Mouse (Mus musculus) adrenal gland, postnatal 14 days (tissue): ENCODE measurements around the gene Clec16a. TPM values are rescaled to one million over a fixed set of nuclear protein-coding genes. Genes with fewer than 3 reads are reported as not detected.

Experiments
- DNase-seq: peaks from one replicate; pipeline ENCODE4 v3.0.0; 2021; ENCODE audit warnings: mixed read lengths
- long read RNA-seq, 2 experiments: library from polyadenylated mRNA; stranded (forward); transcript quantifications; one replicate each; pipeline ENCODE4 v2.0.0; 2021
- total RNA-seq: library from RNA; stranded (reverse); gene quantifications from 2 replicates; pipeline ENCODE4 v1.2.3, GENCODE M21; 2021

Clec16a gene
- 37.0 and 42.8 TPM in 2 replicates for total RNA-seq
- long read RNA-seq, experiment 1, partial matches to known transcripts = 8 of 28 reads
- long read RNA-seq, experiment 1, other reads (novel, unspliced or antisense) = 20 of 28 reads
- long read RNA-seq, experiment 2, partial matches to known transcripts = 8 of 14 reads
- long read RNA-seq, experiment 2, other reads (novel, unspliced or antisense) = 6 of 14 reads

DNA sequence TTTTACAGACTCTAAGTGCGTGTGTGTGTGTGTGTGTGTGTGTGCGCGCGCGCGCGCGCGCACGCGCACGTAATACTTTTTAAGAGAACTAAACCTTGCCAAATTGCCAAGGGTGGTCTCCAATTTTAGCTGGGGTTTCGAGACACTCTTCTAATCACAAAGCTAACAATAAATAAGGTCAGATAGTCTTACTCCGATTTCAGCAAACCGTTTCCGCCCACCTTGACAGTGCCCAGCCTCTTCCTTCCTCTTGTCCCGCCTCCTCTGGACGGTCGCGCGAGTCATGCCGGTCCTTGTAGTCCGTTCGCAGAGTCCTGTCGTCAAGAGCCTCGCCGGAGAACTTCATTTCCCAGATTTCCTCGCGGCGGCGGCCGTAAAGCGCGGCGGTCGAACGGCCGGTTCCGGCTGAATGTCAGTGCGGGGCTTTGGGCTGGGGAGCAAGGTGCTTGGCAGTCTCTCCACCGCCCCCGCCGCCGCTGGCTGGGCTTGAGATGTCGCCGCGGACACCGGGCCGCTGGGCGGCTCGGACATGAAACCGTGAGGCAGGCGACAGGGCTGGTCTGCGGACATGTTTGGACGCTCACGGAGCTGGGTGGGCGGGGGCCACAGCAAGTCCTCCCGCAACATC lies at the start of gene Clec16a:
Gene Clec16a, plus strand, starts transcription at position 345 of the 628 bp plus-strand sequence.
- peak; percentile 97 for DNase-seq

DNA sequence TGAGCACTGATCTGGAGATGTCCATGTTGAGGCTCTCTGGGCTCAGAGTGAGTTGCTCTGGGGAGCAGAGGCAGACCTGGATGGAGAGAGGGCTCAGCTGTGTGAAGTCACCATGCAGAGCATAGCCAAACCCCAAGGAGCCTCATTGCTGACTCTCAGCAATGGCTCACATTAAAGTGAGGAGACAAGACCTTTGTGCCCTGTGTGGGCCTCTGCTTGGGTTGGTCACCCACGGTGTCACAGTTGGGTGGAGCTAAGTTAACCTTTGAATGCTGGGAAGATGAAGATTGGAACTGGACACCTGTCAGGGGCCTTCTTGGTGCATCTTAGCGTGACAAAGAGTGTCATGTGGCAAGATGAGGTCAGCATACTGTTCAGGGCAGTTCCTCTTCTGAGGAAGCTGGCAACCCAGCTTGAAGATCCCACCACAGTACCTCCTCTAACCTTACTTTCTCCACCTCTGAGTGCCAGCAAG lies 49.3 kb upstream of the Clec16a start:
- DNase-seq = no peak

DNA sequence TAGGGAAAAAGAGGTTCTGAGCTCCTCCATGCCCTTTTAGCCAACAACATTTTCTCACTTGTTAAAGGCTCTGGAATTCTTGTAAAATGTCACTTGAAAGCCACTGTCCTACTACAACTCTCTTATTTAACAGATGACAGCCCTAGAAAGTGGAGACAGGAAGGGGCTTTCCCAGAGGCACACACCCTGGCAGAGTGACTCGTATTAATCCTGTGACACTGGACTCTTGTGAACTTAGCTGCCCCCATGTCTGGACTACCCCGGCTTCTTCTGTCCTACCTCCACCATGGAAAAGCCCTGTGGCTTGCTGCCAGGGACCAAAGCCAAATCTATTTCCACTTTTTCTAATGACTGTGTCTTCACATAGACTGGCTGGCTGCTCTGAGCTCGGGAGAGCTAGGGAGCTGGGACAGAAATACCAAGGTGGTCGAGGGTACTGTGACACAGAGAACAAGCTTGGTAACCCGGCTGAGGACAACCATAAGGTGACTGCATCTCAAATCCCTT lies 47.0 kb upstream of the Clec16a start:
- no peak for DNase-seq

DNA sequence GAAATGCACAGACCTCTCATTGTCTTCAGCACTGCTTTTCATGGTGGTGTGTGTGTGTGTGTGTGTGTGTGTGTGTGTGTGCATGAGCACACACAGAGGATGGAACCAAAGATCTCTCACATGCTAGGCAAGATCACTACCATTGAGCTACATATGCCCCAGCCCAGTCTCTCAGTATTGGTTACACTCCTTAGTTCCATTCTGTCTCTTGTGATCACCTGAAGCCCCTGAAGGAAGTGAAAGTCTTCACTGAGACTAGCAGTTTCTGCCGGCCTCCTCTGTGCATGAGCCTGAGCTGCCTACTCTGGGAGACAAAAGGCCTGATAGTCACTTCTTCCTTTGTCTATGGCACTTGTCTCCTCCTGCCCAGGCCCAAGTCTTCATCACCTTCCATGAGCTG lies 46.0 kb upstream of the Clec16a start:
- DNase-seq = no peak

DNA sequence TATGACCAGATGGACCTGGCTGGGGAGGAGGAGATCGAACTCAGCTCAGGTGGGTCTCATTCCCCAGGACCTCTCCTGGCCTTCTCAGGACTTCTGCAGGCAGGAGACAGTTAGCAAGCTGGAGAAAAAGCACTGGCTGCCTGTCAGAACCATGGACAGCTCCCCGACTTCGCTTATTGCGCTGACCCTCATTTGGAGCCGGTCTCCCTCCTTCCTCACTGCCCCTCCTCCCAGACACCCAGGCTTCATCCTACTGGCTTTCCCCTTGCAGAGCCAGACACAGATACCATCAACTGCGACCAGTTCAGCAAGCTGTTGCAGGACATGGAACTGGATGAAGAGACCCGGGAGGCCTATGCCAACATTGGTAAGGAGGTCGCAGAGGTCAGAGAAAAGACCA lies 43.3 kb upstream of the Clec16a start:
- DNase-seq = peak; percentile 77

DNA sequence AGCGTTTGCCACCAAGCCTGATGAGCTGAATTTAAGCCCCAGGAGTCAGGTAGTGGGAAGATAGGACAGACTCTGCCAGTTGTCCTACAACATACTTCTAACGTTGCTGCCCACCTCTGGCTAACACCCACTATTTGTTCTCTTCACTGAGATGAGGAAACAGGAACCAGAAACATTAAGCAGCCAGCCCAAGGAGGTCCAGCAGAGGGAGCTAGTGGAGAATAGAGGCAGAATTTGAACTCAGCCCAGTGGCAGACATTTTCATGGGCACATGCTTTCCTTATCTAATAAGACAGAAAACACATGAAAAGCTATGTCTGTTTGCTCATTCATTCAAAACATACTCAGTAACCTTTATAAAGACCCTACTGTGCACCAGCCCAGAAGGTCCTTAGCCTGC lies 42.1 kb upstream of the Clec16a start:
- DNase-seq = no peak

DNA sequence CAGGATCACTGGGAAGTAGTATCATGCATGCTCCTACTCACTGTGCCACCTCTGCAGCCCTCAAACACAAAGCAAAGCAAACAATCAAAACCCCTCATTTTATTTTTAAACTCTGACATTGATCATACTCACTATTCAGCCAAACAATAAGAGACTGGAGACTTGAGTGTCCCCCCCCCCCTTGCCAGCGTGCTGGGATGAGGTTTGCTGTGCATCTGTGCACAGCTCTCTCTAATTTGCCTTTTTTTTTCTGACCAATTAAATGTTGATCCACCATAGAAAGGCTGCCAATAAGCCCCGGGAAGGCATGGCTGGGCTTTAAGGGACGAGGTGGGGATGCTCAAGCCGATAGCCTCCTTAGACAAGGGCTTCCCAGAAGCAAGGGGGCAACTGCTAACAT lies 37.7 kb upstream of the Clec16a start:
- DNase-seq = no peak

DNA sequence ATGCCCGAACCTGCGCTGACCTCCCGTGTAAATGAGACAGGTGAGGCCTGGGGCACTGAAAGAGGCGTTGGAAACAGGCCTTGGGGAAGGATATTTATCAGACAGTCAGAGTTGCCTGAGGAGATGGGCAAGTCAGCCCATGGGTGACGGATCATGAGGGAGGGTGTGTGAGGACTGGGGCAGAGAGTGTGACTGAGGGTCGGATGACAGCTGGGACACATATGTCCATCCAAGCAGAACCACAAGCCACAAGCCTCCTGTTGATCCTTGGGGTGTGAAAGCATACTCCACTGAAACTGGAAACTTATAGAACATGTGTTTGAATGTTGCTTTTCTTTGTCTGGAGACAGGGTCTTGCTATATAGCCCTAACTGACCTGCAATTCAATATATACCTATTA lies 36.4 kb upstream of the Clec16a start:
- DNase-seq = no peak

DNA sequence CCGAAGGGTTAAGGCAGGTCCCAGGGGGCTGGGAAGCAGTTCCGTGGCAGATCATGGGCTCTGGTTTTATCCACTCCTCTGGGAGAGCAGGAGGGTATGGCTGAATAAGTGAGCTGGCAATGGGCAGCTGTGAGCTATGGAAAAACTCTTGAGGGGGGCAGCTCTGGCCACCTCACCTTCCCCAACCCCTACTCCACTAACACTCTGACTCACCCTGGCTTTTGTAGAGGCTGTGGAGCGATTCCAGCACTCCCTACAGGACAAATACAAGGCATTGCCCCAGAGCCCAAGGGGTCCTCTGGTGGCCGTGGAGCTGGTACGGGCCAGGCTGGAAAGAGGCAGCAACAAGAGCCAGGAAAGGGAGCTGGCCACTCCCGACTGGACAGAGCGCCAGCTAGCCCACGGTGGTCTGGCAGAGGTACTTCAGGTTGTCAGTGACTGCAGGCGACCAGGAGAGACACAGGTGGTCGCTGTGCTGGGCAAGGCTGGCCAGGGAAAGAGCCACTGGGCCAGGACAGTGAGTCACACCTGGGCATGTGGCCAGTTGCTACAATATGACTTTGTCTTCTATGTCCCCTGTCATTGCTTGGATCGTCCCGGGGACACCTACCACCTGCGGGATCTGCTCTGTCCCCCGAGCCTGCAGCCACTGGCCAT lies 34.5 kb upstream of the Clec16a start:
- peak; percentile 50 for DNase-seq

DNA sequence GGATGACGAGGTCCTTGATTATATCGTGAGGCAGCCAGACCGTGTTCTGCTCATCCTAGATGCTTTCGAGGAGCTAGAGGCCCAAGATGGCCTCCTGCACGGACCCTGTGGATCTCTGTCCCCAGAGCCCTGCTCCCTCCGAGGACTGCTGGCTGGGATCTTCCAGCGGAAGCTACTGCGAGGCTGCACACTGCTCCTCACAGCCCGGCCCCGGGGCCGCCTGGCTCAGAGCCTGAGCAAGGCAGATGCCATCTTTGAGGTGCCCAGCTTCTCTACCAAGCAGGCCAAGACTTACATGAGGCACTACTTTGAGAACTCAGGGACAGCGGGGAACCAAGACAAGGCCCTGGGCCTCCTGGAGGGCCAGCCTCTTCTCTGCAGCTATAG lies 34.0 kb upstream of the Clec16a start:
- DNase-seq = no peak

DNA sequence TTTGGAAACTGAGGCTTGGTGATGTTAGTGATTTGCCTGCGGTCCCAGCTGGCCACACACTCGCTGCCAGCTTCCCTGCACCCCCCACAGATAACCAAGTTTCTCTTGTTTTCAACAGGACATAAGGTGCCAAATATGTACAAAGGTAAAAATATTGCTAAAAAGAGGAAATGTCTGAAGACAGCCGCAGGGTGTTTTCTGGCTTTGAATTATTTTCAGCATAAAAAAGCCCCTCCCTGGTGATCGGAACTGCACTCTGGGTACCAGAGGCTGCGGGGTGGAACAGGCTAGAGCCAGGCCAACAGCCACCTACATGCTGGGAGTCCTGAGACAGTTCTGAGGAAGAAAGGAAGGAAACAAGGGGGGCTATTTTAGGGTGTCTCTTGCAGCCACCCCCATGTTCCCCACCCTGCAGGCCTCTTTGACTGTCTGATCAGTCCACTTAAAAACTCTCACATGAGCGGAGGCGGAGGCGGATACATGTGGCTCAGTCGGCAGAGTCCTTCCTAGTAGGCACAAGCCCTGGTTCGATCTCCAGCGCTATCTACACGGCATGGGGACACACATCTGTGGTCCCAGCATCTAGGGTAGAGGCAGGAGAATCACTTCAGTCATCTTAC lies 29.1 kb upstream of the Clec16a start:
- no peak for DNase-seq

DNA sequence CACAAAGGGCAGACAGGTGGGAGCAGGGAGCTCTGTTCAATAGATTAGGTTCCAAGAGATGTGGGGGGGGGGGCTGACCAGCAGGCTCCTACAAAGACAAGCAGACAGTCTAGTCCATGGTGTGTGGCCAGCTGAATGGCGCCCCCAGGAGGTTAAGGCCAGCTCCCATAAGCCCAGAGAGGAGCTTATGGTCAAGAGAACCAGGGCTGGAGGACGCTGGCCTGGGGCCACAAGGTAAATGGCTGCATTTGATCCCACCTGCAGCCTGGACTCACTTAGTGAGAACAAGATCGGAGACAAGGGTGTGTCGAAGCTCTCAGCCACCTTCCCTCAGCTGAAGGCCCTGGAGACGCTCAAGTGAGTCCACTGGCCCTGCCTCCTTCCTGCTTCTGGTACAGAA lies 27.1 kb upstream of the Clec16a start:
- no peak for DNase-seq

DNA sequence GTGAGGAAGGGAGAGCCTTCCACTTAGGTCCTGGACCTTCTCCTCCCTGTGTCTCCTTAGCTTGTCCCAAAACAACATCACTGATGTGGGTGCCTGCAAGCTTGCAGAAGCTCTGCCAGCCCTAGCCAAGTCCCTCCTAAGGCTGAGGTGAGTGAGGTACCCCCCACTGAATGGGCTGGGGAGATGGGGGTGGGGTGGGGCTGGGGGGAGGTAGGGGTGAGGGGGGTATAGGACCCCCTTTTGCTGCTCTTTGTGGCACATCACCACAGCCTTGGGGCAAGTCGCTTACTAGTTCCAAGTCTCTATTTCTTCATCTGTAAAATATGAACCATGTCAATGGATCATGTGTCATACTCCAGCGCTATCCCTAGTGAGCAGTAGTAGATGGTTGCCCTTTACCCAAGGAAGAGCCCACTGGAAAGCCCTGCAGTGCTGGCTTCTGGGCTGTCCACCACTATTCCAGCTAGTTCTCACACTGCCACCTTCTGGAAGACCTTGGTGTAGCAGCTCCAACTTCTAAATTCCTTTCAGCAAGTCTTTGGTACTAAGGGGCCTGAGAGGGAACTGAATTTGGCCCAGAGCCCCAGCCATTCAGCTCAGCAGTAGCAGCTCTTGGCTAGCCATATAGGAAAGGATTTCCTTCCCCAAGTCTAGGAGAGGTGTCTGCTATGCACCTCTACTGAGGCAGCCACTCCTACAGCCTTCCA lies 24.1 kb upstream of the Clec16a start:
- DNase-seq = peak; percentile 77

DNA sequence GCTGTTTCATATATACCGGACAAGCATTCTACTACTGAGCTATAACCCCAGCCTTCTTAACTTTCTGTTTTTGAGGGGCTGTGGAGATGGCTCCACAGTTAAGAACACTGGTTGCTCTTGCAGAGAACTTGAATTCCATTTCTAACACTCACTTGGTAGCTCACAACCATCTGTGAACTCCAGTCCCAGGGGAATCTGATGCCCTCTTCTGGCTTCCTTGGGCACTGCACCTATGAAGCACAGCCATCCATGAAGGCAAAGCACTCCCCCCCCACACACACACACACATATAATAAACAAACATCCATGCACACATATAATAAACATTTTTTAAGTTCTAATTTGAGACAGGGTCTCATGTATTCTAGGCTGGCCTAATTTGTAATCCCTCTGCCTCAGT lies 22.3 kb upstream of the Clec16a start:
- peak; percentile 81 for DNase-seq

DNA sequence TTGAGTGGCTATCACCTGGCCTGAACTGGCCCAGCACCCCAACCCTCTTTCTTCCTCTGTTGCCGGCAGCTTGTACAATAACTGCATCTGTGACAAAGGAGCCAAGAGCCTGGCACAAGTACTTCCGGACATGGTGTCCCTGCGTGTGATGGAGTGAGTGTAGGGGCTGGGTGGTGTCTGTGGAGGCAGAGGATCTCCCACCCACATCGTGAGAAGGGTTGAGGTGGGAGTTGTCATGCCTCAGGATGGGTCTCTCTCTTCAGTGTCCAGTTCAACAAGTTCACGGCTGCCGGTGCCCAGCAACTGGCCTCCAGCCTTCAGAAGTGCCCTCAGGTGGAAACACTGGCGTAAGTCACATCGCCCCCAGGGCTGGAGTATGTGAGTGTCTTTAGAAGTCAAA lies 21.5 kb upstream of the Clec16a start:
- no peak for DNase-seq

DNA sequence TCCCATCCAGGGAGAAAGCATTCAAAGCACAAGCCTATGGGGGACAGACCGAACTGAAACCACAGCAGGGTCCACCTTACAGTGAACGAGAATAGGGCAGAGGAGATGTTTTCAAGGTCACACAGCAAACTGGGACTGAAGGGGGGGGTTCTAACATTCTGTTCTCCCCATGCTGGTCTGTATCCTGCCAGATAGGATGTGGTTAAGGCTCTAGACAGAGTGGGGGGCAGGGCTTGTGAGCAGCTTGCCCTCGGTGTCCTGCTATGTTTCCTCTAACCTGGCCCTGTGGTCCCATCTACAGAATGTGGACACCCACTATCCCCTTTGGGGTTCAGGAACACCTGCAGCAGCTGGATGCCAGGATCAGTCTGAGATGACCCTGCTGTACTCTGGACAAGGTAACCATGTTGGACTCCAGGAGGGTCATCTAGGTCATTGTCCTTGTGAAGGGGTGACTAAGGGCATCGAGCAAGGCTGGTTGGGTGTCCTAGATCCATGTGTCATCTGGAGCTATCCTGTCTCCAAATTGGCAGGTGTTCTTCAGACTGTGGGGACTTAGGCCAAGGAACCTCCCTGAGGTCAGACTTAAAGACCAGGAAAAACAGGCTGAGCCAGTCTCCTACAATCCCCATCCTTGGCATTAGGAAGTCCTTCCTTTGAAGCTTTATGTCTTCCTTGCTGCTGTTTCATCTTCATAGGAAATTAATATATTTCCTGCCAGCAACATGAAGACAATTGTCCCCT lies 20.1 kb upstream of the Clec16a start:
- DNase-seq = no peak

DNA sequence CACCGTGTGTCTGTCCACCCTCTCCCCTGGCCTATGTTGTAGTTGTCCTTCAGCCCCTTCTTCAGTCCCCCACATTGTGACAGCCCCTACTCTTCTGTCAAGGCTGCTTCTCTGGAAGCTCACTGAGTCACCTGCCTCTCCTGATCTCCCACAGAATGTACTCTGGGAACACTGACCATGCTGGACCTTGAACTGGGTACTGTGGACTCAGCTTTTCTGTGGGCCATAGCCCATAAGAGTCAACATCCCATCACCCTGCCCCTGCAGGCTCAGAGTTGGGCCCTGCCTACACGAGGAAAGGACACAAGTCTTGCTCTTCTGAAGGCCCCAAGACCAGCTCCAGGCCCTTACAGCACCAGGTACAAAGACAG lies 19.5 kb upstream of the Clec16a start:
- no peak for DNase-seq

DNA sequence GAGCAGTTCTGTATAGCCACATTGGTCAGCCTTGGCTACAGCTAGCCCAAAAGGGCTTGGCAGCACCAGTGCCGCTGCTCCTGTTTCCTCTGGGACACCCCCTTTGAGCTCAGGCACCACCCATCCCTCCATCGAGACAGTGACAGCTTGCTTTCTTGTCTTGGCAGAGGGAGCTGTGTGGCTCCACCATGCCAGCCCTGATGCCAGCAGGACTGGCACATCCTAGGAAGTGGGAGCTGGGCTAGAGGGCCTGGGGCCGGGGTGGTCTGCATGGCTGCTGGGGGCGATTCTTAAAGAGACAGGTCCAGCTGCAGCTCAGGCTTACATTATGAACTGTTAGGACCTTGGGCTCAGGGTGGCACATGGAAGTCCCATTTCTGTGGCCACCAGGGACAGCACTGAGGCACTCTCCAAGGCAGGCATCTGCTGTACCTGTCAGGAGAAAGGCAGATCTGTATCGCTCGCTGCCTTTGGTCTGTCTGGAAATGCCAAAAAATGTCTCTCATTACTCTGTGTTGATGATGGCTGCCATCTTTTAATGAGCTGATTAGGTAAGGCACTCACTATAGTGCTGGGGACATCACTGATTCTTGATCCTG lies 18.0 kb upstream of the Clec16a start:
- no peak for DNase-seq

DNA sequence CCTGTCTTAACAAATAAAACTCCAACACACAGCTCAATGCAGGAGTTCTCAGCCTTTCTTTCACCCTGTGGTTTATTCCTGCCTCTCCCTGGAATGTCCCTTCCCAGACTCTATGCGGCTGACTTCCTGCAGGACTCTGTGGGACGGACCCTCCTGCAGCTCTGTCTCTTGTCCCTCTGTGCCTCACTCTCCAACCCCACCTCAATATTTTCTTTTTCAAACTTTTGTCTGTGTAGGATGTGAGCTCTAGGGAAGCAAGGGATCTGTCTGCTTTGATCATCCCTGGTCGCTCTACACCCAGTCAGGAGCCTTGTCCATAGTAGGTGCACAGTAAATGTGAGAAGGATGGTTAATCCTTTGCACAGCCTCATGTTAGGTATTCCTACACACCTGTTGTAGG lies 16.8 kb upstream of the Clec16a start:
- DNase-seq = no peak

DNA sequence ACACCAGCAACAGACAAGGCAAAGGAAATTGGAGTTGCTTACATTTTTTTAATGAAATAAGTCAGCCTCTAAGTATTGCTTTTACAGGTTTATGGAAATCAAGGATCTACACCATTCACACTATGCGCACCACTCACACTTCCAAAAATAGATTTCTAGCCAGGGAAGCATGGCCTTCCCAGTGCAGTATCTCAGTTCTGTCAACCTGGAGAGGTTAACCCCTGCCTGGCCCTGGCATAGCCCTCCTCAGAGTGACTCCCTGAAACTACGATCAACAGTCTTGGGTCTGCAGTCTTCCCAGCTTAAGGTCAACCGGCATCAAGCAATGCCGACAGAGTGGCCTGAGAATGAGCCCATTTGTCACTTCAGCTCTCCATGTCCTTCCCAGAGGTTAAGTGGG lies 15.0 kb upstream of the Clec16a start:
- DNase-seq = no peak

DNA sequence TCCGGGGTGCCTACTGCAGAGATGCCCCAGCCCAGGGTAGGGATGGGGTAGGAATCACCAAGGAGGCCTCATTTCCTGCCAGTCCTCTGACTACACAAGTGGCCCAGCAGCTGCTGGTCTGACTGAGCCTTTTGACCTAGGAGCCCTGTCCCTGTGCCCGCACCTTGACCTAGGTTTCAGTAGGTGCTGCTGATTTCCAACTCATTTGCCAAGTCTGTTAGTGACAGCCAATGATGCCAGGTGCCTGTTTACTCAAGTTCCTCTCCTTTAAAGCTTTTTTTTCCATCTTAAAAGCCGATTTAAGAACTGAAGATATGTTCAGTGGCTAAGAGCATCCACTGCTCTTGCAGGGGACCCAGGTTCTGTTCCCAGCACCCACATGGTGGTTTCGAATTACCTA lies 11.4 kb upstream of the Clec16a start:
- no peak for DNase-seq
